Mouse (Mus musculus) right cerebral cortex, postnatal 25 days (tissue): Measurements from ENCODE around the gene Oaf.

ENCODE experiments used
- DNase-seq: peaks from one replicate; pipeline ENCODE4 v3.0.0; 2022

Gene Oaf

DNA sequence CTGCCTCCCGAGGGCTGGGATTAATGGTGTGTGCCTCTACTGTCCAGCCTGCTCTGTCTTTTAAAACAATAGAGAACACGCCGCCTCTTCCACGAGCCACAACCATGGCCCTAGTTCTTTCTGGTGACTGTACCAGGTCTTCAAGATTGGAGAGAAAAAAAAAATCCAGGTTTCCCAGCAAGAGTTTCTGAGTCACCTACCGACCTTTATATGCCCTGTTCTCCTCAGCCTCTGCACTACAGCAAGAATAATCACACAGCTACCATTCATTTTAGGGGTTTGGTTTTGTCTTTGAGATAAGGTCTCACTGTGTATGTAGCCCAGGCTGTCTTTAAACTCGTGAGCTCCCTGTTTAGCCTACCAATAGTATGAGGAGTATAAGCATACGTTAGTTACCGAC is 2.3 kb upstream of the Oaf start:
- no peak for DNase-seq

DNA sequence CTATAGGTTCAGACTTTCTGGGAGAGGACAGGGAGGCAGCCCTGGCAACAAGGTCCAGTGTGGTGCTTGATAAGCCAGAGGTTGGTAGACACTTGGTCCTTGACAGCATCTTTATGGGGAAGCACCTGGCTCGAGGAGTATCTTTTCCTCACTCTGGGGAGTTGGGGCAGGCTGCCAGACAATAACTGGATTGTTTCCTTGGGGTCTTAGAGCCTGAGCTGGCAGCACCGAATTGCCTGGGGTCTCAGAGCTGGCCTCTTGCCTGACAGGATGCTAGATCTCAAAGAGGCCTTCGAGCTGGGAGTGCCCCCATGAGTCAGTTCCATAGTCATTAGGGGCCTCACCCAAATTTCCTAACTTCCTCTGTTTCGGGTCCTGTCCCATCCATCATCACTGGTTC is 1.6 kb upstream of the Oaf start:
- no peak for DNase-seq

- DNase-seq = no peak
These were observed 836 bp upstream of the Oaf start for GRCm38 (mm10) chr9:43240594-43240900.

DNA sequence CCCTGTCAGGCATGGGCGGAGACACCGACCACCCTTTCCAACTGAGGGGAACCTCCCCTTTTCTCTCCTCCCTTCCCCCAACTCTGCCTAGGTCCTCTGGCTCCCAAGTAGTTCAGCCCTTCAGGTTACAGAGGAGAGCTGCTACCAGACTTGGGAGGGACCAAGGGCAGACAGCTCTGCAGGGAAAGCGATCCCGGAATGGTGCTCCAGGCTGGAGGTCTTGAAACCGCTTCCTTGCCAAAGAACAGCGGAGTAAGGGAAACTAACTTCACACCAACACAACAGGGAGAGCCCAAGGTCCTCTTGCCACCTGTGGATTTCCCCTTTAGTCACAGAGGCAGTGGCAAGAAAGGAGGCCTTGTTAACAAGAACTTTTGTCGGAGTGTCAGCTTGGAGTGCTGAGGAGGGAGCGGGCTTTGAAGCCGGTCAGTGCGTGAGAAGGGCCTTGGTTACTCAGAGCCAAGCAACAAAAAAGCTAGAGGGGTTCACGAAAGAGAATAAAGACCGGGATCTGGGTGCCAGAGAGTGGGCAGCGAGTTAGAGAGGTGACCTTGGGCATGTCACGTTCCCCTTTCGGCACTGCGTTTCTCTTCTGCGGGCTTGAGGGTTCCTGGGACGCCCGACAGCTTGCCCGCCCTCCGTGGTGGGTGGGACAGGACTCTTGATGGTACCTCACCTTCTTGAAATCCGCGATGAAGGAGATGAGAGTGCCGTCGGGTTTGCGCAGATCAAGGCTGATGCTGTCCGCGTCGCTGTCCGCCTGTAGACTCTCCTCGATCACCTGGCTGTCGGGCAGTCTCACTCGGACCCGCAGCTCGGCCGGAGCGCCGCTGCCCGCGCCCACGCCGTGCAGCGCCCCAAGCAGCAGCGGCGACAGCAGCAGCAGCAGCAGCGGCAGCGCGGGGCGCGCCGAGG is 823 bp downstream of the Oaf start:
- DNase-seq = no peak

DNA sequence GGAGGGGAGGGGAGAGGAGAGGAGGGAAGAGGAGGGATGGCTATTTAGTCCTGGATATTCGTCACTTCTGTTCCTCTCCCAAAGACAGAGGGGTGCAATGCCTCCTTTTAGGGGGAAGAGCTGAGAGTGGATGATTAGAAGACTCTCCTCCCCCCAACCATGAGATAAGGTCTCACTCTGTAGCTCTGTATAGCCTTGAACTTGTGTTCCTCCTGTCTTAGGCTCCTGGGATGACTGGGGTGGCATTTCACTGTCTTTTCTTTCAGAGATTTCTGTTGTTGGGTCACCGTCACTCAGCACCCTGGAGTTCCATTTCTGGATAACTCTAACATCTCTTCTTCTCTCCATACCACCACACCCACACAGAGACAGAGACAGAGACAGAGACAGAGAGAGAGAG is 1.5 kb downstream of the Oaf start:
- no peak for DNase-seq

DNA sequence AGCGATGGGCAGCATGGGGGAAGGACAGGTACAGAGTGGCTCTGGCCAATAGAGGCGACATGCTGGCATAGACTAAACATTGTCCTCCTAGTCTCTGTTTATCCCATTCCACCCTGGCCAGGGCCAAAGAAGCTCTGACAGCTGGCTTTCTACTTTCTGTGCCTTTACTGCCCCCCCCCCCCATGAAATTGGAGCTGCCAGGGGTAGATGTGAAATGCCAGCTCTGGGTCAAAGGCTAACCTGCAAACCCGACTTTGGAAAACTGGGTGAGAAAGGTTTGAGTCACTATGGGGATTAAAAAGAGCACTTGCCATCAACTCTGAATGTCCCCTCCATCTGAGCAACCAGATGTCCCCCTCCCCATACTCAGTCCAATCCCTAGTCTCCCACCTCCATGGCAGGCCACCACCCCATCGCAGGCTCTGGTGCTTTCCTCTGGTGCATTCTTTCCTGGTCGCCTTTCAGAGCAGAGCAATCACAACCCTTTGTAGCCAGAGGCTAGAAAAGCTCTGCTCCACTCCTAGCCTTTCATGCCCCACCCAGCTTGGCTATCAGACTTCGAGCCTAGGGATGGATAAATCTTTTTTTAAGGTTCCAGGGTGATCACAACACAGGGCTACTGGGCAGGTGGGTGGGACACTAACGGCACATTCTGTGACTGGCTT is 2.5 kb downstream of the Oaf start:
- no peak for DNase-seq

GRCm38 (mm10) chr9:43236576-43236975 is 3.1 kb downstream of the Oaf start:
- DNase-seq = no peak

DNA sequence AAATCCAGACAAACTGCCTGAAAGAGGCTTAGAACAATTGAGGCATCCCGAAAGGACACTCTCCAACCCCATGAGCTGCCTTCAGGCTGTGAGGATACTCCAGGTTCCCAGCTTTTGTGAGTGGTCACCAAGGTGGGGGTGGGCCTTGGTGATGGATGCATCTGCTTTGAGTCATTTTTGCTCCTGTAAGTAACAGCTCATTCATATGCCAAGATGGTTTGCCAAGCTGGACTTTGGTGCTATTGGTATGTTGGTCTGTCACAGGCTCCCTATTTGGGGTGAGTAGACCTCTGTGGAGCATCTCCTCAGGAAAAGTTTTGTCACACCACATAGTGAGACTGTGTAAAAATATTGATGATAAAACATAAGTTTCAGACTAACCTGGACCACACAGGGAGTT is 3.6 kb downstream of the Oaf start:
- DNase-seq = no peak

DNA sequence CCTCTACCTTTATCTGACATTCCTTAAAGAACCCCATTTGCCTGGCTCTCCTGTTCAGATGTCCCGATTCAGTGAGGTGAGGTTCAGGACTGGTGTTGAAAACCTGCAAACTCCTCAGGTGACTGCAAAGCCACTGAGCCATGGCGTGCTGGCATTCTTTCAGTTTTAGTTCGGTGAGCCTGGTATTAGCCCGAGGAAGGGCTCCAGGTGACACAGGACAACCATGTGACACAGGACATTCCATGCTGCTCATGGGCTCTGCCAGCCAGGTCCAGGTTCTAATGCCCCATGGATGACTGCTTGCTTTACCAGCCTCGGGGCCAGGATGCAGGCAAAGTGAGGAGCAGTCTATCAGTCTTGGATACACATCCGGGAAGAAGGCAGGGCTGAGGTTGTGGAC is 4.4 kb downstream of the Oaf start:
- DNase-seq = no peak

DNA sequence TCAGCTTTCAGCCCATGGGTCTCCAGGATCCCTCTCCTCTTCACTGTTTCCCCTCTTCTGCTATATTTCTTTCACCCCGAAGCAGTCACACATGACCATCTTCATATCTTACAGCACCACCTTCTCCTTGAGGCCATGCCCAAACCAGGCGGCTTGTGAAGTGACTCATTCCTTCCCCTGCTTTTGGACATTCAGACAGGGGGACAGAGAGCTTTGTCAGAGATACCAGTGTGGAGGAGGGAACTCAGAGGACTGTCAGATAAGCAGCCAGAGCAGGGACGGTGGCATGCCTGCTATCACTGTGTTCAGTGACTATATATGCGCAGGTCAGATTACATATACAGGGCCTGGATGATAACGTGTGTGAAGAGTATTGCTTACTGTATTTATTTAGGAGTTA is 5.2 kb downstream of the Oaf start:
- no peak for DNase-seq

- DNase-seq = no peak
These were observed 6.2 kb downstream of the Oaf start for GRCm38 (mm10) chr9:43233515-43233914.

- DNase-seq = no peak
These were observed 6.7 kb downstream of the Oaf start for GRCm38 (mm10) chr9:43233044-43233443.

- no peak for DNase-seq
These were observed 7.4 kb downstream of the Oaf start for GRCm38 (mm10) chr9:43232286-43232685.

GRCm38 (mm10) chr9:43231805-43232204 is 7.9 kb downstream of the Oaf start:
- no peak for DNase-seq

DNA sequence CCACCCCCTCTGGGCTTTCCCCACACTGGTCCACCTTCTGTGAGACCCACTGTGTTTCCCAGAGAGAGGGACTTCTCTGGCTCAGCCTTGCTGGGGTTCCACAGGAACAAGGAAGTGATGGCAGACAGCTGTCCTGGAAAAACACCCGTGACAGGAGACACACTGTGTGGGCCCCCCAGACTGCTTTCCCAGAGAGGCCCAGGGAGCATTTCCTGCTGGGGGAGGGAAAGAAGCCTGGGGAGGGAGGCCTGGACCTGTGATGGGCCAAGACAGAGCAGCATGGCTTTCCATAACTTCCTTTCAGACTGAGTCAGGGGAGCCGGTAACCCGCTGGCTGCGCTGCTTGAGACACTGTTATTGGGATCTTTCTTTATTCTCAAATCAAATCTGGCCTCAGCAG is 8.8 kb downstream of the Oaf start:
- DNase-seq = no peak

- DNase-seq = no peak
These were observed 9.7 kb downstream of the Oaf start for GRCm38 (mm10) chr9:43229962-43230361.

DNA sequence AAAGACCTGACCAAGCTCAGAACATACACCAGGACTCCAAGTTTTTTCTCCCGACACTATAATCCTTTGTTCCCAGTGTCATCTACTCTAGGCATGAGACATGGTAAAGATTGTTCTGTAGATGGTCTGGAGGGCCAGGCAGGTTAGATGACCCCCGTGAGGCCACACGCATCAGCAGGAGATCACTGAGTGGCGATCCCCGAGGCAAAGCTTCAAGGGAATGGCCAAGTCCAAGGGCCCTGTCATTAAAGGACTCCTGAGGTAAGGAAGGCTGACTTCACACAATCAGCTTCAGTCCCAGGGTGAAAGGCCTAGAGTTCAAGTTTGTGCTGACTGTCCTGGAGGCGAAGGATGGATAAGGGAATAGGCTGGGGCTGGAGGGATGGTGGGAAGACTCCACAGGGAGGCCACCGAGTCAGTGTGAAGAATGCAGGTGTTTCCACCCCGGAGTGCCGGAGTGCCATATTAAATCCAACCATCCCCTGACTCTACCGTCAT is 10.3 kb downstream of the Oaf start:
- DNase-seq = no peak

DNA sequence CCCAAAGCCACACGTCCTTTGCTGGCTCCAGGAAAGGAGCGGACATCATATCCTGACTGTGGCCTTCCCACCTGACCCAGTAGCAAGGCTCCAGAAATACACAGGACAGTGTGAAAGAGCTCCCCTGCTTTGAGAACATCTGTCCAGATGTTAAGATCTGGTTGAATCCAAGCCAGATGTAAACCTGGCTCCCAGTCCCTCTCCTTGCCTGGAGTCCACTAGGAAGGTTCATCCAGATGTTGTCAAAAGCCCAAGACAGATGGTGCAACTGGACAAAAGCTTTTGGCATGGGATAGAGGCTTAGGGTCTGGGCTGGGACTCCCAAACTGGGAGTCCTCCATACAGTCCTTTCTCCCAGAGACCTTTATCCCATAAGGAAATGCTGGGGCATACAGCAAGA is 11.0 kb downstream of the Oaf start:
- no peak for DNase-seq

DNA sequence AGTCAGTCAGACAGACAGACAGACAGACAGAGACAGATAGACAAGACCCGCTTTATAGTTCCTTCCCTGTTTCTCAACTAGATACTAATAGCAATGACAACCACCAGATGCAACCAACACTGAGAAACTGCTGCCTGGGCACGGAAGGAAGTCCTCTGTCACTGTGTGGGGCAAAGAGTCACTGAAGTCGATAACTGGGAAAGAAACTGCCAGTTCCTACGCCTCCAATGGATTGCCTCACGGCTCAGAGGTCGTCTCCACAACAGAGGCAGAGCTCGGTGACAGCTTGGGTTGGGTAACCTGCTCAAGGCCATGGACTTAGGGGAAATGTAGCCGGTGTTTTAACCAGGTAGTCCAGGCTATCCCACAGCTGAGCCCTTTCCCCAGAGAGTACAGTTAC is 12.1 kb downstream of the Oaf start:
- DNase-seq = no peak

DNA sequence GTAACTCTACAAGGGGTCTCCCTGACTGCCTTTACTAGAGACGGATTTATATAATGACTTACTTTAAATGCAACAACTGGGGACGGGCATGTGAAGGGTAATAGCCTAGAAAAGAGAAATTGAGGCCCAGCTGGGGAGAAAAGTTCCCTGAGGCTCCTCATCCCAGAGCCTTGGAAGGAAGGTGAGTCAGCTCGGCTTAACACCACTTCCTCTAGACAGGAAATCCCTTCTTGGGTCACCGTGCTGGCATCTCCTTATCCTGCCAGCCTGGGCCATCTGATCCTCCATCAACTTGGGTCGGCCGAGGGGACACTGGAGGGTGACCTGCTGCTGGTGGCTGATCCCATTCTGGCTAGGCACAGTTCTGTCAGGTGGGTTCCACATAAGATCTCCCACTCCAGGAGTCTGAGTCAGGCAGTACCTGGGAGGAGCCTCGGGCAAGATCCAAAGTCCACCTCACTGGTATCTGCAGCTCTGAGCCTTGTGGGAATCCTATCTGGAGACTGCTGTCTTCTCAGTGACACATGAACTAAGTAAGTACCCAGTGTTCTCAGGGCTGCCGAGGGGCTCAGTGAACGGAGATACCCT is 13.0 kb downstream of the Oaf start:
- DNase-seq = no peak

DNA sequence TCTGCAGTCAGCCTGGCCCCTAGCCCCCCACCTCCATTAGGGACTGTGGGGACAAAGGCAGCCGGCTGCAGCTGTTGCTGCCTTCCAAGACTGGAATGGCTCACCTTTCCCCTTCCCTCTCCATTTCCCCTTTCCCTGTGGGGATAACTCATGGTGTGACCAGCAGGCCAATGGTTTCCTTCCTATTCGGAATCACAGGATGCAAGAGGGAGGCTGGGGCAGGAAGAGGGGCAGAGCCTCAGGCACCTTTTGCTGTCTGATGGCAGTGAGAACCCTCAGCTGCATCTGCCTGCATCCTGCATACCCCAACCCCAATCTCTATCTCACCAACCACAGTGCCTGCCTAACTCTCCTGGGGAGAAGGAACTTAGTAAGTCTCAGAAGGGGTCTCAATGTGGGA is 14.2 kb downstream of the Oaf start:
- DNase-seq = no peak

DNA sequence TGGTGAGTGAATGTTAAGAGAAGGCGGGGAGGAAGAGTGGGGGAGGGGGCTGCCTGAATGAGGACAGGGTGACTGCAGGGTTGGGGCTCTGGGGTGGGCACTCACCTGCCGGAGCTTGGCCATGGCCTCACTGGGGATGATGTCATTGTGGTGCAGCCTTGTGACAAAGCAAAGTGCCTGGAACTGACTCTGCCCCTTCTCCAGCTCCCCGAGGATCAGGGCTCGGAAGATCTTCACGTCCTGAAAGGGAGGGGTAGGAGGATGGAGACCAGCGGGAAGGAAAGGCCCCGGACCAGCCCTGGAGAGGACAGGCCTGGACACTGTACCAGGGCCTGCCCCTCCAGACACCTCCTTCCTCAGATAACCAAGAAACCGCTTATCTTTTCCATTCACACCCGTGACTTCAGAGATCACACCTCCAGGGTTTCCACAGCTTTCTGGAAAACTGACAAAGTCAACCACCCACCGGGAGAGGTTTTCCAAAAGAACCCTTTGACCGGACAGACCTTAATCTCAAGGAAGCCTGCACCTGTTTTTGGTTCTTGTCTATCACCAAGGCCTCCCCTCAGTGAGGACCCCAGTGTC is 14.8 kb downstream of the Oaf start:
- DNase-seq = no peak

- no peak for DNase-seq
These were observed 17.3 kb downstream of the Oaf start for GRCm38 (mm10) chr9:43222429-43222715.
